Mouse (Mus musculus) activated CD4-positive, CD25-positive, alpha-beta regulatory T cell, adult 4 months (primary cell): ENCODE measurements around the gene Sema3a. TPM values are rescaled to one million over a fixed set of nuclear protein-coding genes. Genes with fewer than 3 reads are reported as not detected.
"Not testable (repeated sequence)": the region's sequence is repeated elsewhere in the genome, so short reads cannot be mapped to it uniquely, and the experiment has no call there.

Experiments used
- ATAC-seq: one replicate; pipeline ENCODE4 v1.8.0; 2017
- polyA plus RNA-seq, 2 experiments: library from polyadenylated mRNA; unstranded; fragments of 100-300 nt; shearing (Covaris generic); gene quantifications; one replicate each; pipeline ENCODE4 v1.2.1; 2017

Sema3a gene
- polyA plus RNA-seq, 2 experiments from 2014 or later = not detected

GRCm38 (mm10) chr5:13557257-13557656 is 432.0 kb downstream of the Sema3a start:
- ATAC-seq = no peak

- ATAC-seq = no peak
Observed at GRCm38 (mm10) chr5:13573867-13574266, 448.7 kb downstream of the Sema3a start.

GRCm38 (mm10) chr5:13579123-13579522 is 453.9 kb downstream of the Sema3a start:
- ATAC-seq = no peak

- no peak for ATAC-seq
Observed at GRCm38 (mm10) chr5:13585559-13586207, 460.5 kb downstream of the Sema3a start.

- ATAC-seq = no peak
Observed at GRCm38 (mm10) chr5:13594422-13594821, 469.2 kb downstream of the Sema3a start.

GRCm38 (mm10) chr5:13611631-13612030 is 486.4 kb downstream of the Sema3a start:
- ATAC-seq = no peak

- ATAC-seq = no peak
Observed at GRCm38 (mm10) chr5:13612088-13612487, 486.9 kb downstream of the Sema3a start.

- ATAC-seq = not testable (repeated sequence)
Observed at GRCm38 (mm10) chr5:13614575-13614974, 489.4 kb downstream of the Sema3a start.

- no peak for ATAC-seq
Observed at GRCm38 (mm10) chr5:13615907-13616306, 490.7 kb downstream of the Sema3a start.

- no peak for ATAC-seq
Observed at GRCm38 (mm10) chr5:13622578-13622977, 497.4 kb downstream of the Sema3a start.

- no peak for ATAC-seq
Observed at GRCm38 (mm10) chr5:13624754-13625153, 499.5 kb downstream of the Sema3a start.

- no peak for ATAC-seq
Observed at GRCm38 (mm10) chr5:13626093-13626492, 500.9 kb downstream of the Sema3a start.

GRCm38 (mm10) chr5:13628606-13629311 is 503.5 kb downstream of the Sema3a start:
- no peak for ATAC-seq

GRCm38 (mm10) chr5:13629916-13630315 is 504.7 kb downstream of the Sema3a start:
- no peak for ATAC-seq

GRCm38 (mm10) chr5:13630692-13631091 is 505.5 kb downstream of the Sema3a start:
- ATAC-seq = no peak

GRCm38 (mm10) chr5:13636237-13636636 is 511.0 kb downstream of the Sema3a start:
- ATAC-seq = no peak
